In genomic region chr16:95209011-95209466, GRCm38 (mm10) we compare ENCODE assay signal across 9 mouse cellular contexts. TPM values are rescaled to one million over a fixed set of nuclear protein-coding genes. Genes with fewer than 3 reads are reported as not detected.
DNase-seq lines count a peak whose midpoint lies in the region; TF ChIP-seq lines count a peak whose summit lies in the region.
"Had no signal": no experiment of that assay in that cellular context is flagged by ENCODE, and none has a peak within 500 bp of the region (broad histone marks: within the 10 kb centered on the region; RNA-seq: fewer than 3 reads in every experiment).

No protein-coding gene starts in this region.

- no peaks in the 10 kb centered on the region for H3K27me3 ChIP-seq in liver, adult 2 months (ENCODE audit: control insufficient read depth, insufficient read depth, low read length)
- H3K27me3 ChIP-seq: limb, embryonic 12.5 days had no signal

- H3K4me1 ChIP-seq in liver, adult 2 months (ENCODE audit: control insufficient read depth, insufficient read depth, low read length) = no peaks in the 10 kb centered on the region
- H3K4me1 ChIP-seq: limb, embryonic 12.5 days had no signal

- no peaks in the 10 kb centered on the region for H3K79me2 ChIP-seq in liver, adult 2 months (ENCODE audit: control insufficient read depth, insufficient read depth, low read length)

- no peak overlapping the region for H3K9ac ChIP-seq in liver, adult 2 months (ENCODE audit: low read depth, low read length)
- H3K9ac ChIP-seq: limb, embryonic 12.5 days had no signal

- peak; percentile 4 for DNase-seq in liver, adult 2 months (ENCODE audit: extremely low read depth, low read depth, low spot score)
- DNase-seq in liver (no peak), adipocyte (ENCODE audit: low spot score) (peak; percentile 42)
- peak; percentile 36 for DNase-seq in embryo, embryonic 10.5 days (ENCODE audit: low spot score)
- DNase-seq in kidney, postnatal 4 days = peak; percentile 37 to 53
- DNase-seq in c-Kit-positive CD71-positive TER-119-positive erythroid progenitor cells, embryonic 14.5 days (ENCODE audit: low spot score) = no peak
- DNase-seq in frontal cortex, postnatal 25 days (ENCODE audit: low spot score in 2 of 2) = no peak
- no peak for DNase-seq in thymus, postnatal 14 days

- no peak overlapping the region for H3K4me3 ChIP-seq in liver, adult 2 months (ENCODE audit: insufficient read depth, low read depth, low read length)
- H3K4me3 ChIP-seq: limb, embryonic 12.5 days had no signal

- WGBS in liver, adult 2 months = 38% methylated on average over 1 of the region's 1 CpGs

- no peaks in the 10 kb centered on the region for H3K36me3 ChIP-seq in liver, adult 2 months (ENCODE audit: control insufficient read depth, insufficient read depth, low read length)
- H3K36me3 ChIP-seq: limb, embryonic 12.5 days had no signal

- TF ChIP-seq CTCF in liver, adult 2 months (IDR thresholded peaks at IDR 0.05; ENCODE audit: low read depth, low read length) = 0 out of 2 replicates have a peak, but pooled peaks have one; percentile 11

- no peak for TF ChIP-seq POLR2A in liver, adult 2 months (IDR thresholded peaks at IDR 0.05; ENCODE audit: extremely low read depth, insufficient read depth, low read length)

- no peak overlapping the region for H3K27ac ChIP-seq in liver, adult 2 months (replicated peaks; ENCODE audit: insufficient read depth, low read depth, low read length)
- H3K27ac ChIP-seq: limb, embryonic 12.5 days had no signal

RNA-seq across cellular contexts. Expression of gene Kcnj15, which starts 48.3 kb away (rescaled TPM):
- total RNA-seq in liver, adult 2 months (2014; rRNA removed) = 0.18 and 0.27 TPM in 2 replicates
- polyA plus RNA-seq in liver, adult 2 months (2012; rRNA removed) = 0.04 and 0.06 TPM in 2 replicates

Comparison
In these comparisons a context has a peak if more than half of its experiments do, and no peak if none do; other contexts are left out.
1. DNase-seq: peak in liver, adult 2 months (single experiment), adipocyte (single experiment), embryo, embryonic 10.5 days (single experiment) and kidney, postnatal 4 days (2 of 2); none in liver (single experiment), c-Kit-positive CD71-positive TER-119-positive erythroid progenitor cells, embryonic 14.5 days (single experiment), frontal cortex, postnatal 25 days (0 of 2) and thymus, postnatal 14 days (single experiment).